Mouse (Mus musculus) forelimb bud, embryonic 11.5 days (tissue): ENCODE data around the gene Serf1.
A peak's percentile ranks its signal among the peaks of the same experiment; 100 is the strongest.
"Not testable (repeated sequence)": the region's sequence is repeated elsewhere in the genome, so short reads cannot be mapped to it uniquely, and the experiment has no call there.

Experiments used
- DNase-seq: peaks from one replicate; pipeline ENCODE4 v3.0.0-alpha.2; 2012; ENCODE audit warnings: low read depth, low spot score

Serf1 gene

DNA sequence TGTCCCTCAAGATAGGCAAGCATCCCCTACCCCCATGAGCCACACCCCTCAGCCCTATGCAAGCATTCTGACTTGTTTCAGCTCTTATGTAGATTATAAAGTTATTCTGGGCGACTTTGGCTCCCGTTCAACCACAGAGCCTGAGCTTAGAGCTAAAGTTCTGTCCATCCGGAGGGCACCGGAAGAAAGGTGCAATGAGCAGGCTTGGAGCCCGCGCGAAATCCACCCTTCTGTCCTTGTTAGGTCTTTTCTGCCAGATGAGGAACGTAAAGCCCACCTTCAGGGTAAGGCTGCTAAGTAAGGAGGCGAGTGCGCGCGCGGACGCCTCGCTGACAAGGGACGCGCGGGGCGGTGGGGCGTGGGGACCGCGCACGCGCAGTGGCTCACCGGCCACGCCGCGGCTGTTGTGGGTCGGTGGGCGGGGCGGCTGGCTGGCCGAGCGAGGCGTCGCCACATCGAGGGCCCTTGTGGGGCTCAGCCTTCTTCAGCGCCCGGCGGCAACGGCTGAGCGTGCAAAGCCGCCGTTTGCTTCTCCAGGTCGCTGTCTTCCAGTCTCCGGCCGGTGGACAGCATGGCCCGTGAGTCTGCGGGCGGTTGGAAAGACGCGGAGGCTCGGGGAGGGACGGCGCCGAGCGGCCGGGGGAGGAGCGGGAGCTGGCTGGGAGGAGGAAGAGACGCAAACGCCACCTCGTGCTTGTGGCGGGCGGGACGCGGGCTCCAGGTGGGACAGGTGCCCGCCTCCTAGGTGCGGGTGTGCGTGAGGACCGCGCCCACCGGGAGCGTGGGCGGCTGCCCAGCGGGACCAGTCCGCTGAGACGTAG is at the start of gene Serf1:
Serf1 (plus strand) TSS at position 361 of the 821 bp plus-strand sequence.
- peak; percentile 78 for DNase-seq

GRCm38 (mm10) chr13:100063936-100064335 is 43.9 kb upstream of the Serf1 start:
- DNase-seq: no peak

GRCm38 (mm10) chr13:100067821-100068220 is 40.0 kb upstream of the Serf1 start:
- DNase-seq: no peak

DNA sequence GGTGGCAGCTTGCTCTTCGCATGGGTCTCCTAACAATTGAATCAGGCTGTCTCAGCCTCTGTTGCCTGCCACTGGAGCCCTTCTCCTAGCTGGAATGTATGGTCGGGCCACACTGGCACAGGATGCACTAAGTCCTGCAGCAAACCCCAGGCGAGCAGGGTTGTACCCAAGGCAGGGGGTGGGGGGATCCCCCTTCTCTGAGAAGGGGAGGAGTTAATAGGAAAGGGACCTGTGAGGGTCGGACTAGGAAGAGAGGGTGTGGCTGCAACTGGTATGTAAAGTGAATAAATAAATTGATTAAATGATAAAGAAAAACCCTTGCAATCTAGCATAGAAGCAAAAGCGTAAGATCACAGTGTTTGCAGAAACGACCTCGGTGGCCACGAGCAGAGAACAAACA is 36.3 kb upstream of the Serf1 start:
- no peak for DNase-seq

DNA sequence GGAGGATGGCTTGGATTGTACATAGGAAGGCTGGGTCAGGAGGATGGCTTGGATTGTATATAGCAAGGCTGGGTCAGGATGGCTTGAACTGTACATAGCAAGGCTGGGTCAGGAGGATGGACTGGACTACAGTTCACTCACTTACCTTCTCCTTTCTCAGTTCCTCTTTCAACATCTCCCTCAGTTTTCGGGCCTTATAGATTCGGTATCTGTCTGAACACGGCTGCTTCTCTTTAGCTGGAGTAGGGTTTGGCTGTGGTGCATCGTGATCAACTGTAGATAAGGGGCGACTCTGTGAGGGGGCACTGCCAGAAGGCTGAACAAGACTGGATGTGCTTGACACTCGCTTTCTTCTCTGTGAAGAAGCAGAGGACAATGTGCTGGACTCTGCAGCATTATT is 9.0 kb upstream of the Serf1 start:
- DNase-seq: no peak

- DNase-seq: no peak
Observed at GRCm38 (mm10) chr13:100103052-100103658, 4.7 kb upstream of the Serf1 start.

DNA sequence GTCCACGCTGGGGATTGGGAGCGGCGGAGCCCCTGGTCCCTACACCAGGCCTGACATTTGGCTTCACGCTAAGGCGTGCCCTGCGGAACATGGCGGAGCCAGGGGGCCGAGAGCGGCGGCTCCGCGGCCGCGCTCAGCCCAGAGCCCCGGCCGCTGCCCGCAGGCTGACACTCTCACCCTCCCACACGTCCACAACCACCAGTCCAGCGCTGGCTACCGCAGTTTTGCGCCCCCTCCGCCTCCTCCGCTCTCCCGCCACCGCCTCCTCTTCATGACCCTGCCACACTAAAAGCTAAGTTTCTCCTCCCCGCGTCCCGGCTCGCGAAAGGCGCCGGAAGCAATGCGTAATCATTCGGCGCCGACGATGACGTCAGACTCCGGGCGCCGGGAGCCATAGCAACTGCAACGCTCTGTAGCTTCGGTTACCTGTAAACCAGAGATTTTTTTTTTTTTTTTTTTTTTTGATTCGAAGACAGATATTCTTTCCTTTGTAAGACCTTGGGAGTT is 4.0 kb upstream of the Serf1 start, which contains the start of gene Bdp1:
Bdp1 (minus strand) TSS at position 323 of the 507 bp plus-strand sequence.
- DNase-seq: peak; percentile 92

GRCm38 (mm10) chr13:100112218-100112972 is 4.6 kb downstream of the Serf1 start:
- DNase-seq: no peak

- no peak for DNase-seq
Observed at GRCm38 (mm10) chr13:100123970-100124369, 16.2 kb downstream of the Serf1 start.

DNA sequence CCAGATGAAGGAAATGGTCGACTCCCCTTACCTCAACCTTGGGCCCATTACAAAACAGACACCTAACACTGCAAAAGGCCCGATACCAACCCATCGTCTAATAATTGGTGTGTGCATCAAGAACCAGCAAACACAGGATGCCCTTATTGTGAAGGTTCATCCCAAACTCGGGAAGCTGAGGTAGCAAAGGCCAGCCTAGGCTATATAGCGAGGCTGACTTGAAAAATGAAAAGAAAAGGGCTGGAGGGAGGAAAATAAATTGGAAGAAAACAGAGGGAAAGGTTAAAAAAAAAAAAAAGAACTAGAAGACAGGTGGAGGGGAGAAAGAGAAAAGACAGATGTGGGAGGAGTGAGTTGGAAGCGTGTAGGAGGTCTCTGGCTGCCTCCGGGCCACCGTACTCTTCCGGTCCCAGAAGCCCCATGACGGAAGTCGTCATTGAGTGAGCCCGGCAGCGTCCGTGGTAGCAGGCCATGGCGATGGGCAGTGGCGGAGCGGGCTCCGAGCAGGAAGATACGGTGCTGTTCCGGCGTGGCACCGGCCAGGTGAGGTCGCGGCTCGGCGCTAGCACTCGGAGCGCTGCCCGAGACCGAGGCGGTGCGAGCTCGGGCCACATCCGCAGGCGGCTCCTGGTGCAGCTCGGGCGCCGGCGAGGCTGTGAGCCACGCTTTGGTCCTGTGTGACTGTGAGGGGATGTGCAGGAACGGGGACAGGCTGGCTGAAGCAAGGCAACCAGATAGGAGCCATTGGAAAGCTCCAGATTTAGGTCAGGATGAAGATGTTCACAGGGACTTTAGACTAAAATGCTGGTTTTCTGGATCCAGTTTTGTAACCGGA is 16.8 kb downstream of the Serf1 start, which contains the start of gene Smn1:
Smn1 (plus strand) TSS at position 430 of the 835 bp plus-strand sequence.
- peak; percentile 92 for DNase-seq

DNA sequence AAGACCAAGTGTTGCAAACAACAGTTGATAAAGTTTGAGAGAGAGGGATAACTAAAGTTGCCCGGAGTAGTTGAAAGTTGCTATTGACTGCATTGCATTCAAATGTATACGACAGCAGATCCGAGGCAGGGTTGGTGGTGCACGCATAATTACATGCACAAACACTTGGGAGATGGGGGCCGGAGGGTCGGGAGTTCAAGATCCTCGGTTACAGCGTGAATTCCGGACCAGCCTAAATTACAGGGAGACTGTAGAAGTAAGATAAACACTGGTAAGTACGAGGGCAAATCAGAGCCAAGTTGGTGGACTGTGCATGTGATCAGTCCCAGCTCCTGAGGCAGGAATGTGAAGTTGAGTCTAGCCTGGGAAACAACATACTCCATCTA is 17.4 kb downstream of the Serf1 start:
- DNase-seq: no peak

GRCm38 (mm10) chr13:100141646-100142314 is 34.0 kb downstream of the Serf1 start:
- no peak for DNase-seq

- DNase-seq: no peak
Observed at GRCm38 (mm10) chr13:100152659-100153058, 44.8 kb downstream of the Serf1 start.

DNA sequence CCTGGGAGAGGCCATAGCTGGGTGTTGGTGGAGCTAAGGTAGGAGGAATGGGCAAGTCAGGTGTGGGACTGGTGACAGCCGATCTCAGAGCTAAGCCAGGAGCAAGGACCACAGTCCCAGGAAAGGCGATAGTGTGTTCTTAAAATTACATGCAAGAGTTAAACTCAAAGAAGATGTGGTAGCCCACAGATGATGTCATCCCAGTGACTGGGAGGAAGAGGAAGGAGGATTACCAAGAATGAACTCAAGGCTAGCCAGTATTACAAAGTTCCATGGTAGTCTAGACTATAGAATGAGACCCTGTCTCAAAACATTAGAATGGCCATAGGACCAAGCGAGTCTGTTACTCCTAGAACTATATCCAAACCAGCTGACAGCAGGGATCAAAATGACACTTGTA is 48.8 kb downstream of the Serf1 start:
- DNase-seq: no peak

- not testable (repeated sequence) for DNase-seq
Observed at GRCm38 (mm10) chr13:100161171-100161870, 53.5 kb downstream of the Serf1 start.

DNA sequence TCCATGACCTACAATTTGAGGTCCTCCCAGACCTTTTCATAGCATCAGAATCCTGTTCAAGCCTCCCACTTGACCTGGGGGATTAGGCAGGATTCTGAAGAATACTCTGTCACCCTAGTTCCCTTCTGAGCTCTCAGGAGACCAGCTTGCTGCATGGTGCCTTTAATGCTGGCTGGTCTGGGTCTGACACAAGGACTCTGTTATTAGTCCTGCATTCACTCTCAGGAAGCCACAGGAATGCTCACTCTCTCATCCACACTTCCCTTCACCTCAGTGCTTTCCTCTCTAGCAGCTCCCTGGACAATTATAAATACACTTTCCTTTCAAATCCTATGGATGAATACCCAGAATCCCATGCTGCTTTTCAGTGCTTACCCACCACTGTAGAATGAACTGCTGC is 54.7 kb downstream of the Serf1 start:
- DNase-seq: not testable (repeated sequence)
